Mouse (Mus musculus): ENCODE measurements at regions not wholly inside any gene's neighbourhood (a gene's known extent, or its start where the extent isn't known, plus 50 kb on each side); places are given as distances from the start of the nearest gene placed in this dataset.
A peak's percentile ranks its signal among the peaks of the same experiment; 100 is the strongest.

DNA sequence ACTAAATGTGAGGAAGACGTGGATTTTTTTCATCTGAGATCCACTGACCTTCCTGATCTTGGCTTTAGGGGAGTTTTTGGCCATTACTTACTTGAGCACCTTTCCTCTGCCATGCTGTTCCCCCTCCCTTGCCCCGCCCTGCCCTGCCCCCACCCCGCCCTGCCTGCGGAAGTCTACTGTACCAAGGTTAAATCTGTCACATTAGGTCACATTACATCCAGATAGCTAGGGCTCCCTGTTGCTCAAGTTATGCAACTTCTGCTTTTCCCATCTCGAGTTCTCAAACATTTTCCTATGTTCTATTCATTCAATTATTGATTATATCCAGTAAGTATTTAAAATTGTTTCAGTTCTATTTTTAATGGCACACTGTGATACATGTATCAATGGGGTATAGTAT is 144.7 kb upstream of the Cnot2 start:
- no peak for DNase-seq (ENCODE audit: low spot score)

DNA sequence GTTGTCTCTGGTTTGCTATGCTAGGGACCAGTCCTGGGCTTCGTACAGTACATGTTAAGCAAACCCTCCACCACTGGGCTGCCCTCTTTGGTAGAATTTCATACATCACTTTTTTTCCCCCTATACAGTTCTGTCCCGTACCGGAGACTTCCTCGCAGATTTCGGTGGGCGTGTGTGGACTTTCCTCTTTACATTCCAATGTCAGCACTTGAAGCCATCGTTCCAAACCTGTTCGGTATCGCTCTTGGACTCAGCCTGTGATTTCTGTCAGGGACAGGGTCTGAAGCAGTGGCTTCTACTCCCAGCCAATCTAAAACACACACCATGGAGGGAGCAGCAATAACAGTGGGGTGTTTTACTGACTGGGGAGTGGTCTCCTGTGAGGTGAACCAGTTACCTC is 140.7 kb upstream of the Cnot2 start:
- no peak for DNase-seq (ENCODE audit: low spot score)

DNA sequence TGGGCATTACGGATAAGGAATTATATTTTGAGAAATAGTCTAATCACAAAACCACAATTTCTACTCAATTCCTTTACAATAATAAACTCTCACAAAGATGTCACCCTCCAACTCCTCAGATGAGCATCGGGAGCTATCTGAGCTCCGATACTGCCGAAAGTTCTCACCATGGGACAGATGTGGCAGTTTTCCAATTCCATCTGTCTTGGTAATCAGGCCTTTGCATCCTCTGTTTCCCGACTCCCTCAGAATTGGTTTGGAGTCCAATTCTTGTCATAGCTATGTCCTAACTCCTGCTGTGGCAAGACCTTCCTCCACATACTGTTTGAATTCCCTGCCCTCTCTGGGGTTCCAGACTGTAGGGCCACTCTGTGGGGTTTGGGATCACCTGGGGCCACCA is 138.3 kb upstream of the Cnot2 start:
- DNase-seq (ENCODE audit: low spot score): no peak

DNA sequence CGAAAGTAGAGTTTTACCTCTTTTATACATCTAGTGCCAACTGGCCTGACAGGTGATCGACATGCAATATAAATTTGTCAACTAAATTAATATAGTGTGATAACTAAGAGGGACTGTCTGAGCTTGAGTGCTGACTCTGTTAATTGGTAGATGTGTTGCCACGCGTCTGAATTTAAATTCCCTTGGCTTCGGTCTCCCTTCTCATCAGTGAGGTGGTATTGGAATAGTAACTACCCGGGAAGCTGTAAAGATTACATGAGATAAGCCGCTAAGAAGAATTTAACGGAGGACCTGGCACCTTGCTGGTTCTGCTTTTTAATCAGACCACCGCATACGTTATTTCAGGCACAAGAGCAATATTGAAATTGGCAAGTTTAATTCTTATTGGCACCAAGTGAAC is 136.7 kb upstream of the Cnot2 start:
- no peak for DNase-seq (ENCODE audit: low spot score)

DNA sequence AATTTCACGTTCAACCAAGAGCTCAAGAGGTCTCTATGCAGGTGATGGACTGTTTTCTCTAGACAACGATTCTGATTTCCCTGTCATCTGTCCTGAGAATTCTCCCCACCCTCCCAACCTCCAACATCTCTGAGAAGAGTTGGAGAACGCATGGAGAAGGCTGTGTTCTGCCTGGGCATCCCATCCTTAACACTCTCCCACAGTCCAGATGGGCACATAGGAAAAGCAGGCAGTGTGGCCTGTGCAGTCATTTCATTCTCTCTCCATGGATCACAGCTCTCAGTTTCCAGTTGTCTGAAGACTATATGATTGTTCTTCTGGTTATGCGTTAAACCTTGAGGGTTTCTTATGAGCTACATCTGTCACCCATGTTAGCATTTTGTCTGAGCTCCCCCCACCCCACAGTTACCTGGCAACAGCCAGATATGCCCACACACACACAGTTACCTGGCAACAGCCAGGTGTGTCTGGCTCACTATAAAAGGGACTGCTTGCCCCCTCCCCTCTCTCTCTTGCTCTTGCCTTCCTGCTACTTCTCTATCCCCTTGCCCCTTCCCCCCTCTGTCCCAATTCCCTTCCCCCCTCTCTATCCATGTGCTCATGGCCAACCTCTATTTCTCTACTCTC is 135.8 kb upstream of the Cnot2 start:
- DNase-seq (ENCODE audit: low spot score): no peak

DNA sequence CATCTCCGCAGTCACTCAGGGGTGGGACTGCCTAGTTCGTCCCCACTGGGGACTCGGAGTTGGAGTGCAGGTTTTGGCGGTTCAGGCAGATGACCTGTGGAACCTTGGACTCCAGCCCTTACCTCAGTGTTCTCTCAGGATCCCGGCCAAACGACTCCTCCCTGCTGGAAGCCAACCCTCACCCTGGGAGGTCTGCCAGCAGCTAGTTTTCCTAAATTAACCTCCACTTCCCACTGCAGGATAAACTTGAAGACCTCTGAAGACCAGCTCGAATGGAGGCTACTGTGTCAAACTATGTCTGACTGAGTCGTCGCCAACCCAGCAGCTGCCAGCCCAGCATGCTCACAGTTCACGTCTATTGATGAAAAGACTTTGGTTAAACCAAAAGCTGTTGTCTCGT is 132.1 kb upstream of the Cnot2 start:
- DNase-seq (ENCODE audit: low spot score): peak; percentile 84

DNA sequence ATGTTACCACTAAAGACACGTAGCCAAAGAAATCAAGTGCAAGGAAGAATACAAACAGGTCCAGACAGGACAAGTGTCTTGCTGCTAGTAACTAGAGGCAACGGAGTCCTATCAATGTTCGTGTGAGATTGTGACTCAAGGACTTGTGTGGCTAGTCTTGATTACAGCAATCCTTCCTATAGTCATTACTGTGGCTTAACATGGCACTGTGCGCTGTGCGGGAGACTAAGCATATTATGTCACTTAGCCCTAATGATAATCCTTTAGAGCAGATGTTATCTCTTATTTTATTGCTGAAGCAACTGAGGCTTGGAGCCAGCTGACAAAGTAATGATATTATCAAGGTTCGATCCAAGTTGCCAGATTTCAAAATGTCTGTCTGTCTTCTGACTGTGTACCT is 125.7 kb upstream of the Cnot2 start:
- no peak for DNase-seq (ENCODE audit: low spot score)

DNA sequence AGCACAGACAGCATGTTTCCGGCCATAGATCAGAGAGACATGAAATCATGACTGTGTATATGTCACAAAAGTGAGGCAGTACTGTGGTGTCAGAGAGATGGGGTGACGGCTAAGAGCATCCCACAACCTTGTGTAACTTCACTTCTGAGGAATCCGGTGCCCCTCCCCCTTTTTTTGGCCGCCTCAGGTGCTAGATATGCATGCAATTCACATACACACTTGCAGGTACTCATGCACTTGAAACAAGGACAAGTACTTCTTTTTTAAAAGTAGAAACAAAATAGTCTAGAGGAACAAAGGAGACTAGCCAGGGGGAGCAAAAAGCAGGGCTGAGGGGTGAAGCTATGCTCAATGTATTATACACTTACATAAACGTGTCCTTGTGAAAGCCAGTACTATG is 120.0 kb upstream of the Cnot2 start:
- DNase-seq (ENCODE audit: low spot score): no peak

DNA sequence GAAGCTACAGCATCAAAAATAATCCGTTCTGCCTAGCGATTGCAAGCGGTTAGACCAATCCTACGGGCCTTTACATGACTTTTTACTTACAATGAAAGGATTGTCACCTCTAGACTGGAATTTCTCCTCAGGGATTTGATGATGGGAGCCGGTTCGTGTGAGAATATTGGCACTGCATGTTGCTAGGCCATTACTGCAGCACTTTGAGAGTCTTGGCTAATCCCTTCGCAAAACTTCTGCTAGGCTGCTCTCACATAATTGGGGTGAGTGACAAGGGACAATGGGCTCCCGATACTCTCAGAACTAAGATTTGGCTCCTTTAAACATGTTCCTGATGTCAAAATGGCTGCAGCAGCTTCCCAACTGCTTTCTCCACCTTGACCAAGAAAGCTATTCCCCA is 118.4 kb upstream of the Cnot2 start:
- no peak for DNase-seq (ENCODE audit: low spot score)

DNA sequence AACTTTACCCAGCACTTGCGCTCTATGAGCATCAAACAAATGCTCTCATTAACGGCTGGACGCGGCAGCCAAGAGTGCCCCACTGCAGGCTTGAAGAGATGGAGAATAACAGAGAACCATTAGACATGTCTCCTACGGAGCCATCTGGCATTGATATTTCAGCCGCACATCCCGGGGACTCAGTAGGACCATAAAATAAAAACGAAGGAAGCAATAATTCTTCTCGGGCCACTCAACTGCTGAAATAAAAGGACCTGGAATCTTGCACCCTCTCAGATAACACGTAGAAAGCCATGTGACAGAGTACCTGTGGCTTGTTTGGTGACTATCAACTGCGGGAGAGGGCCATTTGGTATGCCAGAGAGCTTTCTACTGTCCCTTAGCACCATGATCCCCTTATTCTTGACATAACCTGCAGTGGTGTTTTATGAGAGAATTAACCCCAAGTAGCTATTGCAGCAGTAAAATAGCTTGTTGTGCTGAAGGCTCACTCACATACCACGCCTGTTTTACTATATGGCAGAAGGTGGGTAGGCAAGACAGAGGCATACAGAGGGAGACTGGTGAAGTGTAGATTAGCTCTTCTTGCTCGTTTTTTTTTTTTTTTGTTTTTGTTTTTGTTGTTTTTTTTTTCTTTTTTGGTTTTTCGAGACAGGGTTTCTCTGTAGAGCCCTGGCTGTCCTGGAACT is 116.5 kb upstream of the Cnot2 start:
- DNase-seq (ENCODE audit: low spot score): no peak

DNA sequence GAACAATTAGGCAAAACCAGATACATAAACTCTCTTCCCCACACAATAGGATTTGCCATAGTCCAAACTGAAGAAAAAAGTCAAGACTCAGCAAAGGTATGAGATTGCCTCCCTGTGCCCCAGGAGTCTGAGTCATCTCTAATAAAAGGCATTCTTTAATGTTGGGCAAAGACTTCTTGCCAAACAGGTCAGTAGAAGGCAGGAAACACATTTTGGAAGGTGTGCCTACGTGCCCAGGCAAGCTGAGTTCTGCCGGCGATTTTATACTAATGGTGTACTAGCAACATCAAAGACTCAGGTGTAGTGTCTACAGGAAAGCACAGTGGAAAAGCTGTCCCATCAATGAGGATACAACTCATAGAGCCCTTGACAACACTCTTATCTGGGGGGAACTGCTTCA is 112.5 kb upstream of the Cnot2 start:
- DNase-seq (ENCODE audit: low spot score): no peak

DNA sequence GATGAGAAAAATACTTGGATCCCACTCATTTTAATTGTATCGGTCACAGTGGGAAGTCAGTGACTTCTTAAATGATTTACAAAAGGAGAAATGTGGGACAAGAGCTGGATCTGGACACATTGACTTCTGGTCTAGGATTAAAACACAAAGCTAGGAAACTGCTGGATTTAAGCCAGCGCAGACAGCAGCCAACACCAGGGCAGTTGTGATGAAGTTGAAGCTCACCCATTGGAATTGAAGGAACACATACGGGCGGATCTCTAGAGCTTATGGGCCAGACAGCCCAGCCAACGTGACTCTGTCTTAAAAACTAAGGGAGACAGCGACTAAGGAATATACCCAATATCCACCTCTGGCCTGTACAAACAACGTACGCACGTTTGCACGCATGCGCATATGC is 105.4 kb upstream of the Cnot2 start:
- DNase-seq (ENCODE audit: low spot score): no peak

DNA sequence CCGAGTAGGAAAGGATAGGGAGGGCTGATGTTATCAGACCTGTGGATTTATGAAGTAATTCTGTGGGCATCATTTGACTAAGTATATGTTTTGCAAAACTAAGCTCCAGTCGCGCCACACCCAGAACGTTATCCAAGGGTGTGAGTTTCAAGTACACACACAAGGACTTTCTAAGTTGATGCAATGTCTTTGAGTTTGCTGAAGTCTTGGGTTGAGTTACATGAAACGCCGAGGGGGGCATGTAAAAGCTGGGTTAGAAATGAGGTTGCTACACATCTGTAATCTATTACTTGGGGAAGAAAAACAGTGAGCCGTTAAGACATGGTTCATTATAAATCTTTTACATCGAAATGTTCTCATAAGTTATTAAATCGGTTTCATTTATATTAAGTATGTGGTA is 102.1 kb upstream of the Cnot2 start:
- DNase-seq (ENCODE audit: low spot score): no peak

DNA sequence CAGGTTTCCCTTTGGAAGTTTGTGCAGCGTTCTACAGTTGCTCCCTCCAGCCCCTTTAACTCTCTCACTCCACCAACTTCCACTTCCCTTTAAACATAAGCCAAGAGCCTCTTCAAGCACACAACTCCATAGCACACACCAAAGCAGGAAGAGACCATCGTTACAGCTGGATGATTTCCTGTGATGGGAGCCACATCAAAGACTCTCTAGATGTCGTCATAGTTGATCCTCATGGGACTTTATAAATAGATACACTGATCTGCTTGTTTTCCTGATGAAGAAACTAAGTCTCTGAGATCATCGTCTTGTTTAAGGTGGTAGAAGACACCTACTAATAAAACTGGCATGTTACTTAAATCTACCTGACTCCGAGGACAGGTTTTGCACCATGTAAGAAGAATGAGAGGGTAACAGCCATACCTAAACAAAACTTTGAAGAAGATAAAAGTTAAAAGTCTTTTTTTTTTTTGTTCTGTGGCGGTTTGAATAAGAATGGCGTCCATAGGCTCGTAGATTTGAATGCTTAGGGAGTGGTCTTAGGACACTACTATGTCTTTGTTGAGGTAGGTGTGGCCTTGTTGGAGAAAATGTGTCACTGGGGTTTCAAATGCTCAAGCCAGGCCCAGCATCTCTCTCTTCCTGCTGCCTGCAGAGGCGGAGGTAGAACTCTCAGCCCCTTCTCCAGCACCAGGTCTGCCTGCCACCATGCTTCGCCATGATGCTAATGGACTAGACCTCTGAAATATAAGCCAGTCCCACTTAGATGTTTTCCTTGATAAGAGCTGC is 97.8 kb upstream of the Cnot2 start:
- no peak for DNase-seq (ENCODE audit: low spot score)

DNA sequence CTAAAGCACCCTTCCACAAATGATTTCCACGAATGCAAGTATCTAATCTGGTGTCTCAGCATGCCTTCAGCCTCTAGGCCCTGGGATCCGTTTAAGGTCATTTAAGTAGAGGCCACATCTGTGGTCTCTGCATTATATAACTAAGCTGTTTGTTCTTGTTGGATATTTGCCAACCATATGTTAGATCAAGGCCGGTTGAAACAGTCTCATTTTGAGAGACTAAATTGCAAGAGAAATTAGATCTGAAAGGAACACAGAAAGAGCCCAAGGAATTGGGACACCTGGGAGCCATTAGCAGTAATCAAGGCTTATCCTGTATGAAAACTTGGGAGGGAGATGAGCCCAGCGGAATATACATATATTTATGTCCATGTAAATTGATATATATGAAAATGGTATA is 96.6 kb upstream of the Cnot2 start:
- DNase-seq (ENCODE audit: low spot score): no peak

DNA sequence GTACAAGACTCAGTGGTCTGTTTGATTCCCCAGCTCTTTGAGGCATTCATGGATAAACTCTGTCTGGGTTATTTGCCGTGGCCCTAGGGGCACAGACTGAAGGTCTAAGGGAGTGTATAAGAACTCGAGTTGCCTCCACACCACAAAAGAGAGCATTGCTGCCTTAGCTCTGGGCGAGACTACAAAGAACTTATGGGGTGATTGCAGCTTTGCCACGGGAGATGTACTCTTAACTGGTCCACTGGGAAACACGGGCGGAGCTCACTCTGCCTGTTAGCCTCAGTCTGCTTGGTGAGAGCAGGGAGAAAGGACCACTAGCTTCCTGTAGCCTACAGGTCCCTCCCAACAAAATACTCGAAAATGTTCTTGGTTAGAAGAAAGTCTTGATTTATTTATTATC is 93.9 kb upstream of the Cnot2 start:
- no peak for DNase-seq (ENCODE audit: low spot score)

DNA sequence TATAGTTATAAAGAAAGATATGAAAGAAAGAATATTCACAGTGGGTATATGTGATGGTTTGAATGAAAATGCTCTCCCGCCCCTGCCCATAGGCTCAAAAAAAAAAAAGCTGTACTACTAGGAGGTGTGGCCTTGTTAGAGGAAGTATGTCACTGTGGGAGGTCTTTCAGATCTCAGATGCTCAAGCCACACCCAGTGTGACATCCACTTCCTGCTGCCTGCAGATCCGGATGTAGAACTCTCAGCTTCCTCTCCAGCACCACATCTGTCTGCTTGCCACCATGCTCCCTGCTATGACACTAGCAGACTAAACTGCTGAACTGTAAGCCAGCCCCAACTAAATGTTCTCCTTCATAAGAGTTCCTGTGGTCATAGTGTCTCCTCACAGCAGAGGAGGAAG is 93.0 kb upstream of the Cnot2 start:
- no peak for DNase-seq (ENCODE audit: low spot score)

DNA sequence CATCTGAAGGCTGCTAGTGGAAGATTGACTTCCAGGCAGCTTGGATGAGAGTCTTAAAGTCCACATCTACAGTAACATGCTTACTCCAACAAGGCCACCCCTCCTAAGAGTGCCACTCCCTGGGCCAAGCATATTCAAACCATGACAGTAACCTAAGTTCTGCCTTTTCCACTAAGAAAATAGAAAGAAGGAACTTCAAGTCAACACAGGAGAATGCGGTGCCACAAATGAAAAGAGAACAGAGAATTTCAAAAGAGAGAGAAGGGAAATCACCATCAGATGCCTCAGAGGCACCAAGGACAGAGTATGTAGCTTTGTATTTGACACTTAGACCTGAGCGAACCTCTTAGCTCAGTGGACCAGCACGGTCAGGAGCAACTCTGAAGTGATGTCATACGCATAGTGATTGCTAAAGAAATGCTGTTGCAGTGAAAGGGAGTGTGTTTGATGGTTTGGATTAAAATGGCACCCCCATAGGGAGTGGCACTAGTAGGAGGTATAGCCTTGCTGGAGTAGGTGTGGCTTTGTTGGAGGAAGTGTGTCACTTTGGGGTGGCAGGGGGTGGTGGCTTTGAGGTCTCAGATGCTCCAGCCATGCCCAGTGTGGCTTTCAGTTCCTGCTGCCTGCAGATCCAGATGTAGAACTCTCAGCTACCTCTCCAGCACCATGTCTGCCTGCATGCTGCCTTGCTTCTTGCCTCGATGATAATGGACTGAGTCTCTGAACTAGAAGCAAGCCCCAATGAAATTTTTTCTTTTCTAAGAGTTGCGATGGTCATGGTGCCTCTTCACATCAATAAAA is 77.1 kb upstream of the Cnot2 start:
- no peak for DNase-seq (ENCODE audit: low spot score)

DNA sequence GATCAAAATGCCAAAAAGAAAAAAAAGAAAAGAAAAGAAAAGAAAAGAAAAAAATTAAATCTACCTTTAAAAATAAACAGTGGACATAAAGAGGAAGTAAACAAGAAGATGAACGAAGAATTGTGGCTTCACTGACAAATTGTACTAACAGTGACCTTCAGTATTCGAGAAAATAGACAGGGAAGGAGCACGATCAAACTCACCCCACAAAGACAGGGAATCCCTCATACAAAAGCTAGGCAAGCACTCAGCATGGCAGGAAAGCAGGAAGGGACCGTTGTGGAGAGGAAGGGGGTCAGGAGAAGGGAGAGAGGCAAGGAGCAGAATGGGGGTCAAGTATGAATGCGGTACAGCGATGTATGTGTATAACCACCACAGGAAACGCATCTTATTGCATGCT is 74.6 kb upstream of the Cnot2 start:
- DNase-seq (ENCODE audit: low spot score): no peak

DNA sequence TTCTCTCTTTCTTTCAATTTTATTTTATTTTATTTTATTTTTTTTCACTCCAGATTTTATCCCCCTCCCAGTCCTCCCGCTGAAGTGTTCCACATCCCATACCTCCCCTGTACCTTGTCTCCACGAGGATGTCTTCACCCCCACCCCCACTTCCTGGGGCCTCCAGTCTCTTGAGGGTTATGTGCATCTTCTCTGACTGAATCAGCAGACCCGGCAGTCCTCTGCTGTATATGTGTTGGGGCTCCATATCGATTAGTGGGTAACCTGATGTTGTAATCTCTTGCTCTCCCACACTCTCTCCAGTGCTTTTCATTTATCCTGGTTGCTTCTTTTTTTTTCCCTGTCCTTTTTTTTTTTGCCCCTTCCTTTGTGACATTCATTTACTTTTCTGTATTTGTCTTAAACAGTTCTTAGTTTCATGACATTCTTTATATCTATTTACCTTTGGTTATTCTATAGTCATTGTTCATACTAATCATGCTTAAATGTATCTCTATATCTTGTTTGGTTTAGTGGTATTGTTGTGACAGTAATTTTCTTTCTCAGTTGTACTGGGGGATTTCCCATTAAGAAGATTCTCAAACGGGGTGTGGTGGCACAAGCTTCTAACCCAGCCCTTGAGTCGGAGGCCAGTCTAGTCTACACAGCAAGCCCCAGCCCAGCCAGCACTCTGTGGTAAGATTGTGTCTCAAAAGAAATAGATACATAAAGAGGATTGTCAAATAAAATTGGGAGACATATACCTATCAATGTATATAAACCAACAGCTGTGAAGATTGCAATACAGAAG is 73.9 kb upstream of the Cnot2 start:
- DNase-seq (ENCODE audit: low spot score): no peak

DNA sequence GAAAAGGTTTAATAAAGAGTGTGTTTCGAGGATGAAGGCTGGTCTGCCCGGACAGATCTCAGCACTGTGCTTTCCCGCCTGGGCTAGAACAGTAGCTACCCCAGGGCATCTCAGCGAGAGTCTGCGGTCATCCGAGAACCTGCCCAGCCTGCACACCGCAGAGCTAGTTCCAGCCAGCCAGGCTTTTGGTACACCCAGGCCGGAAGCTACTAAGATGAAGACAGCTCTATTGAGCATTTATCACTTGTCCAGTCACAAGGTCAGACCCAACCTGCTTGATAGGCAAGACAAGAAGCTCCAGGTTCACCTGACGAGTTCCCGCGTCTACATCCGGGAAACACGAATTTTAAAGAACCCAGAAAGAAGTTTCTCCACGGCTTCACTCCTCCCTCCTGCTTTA is 72.8 kb upstream of the Cnot2 start:
- DNase-seq (ENCODE audit: low spot score): no peak

Data from gastrocnemius, adult 18-20 months (tissue).